ENCODE assay signal across 16 mouse cellular contexts in the genomic region with DNA sequence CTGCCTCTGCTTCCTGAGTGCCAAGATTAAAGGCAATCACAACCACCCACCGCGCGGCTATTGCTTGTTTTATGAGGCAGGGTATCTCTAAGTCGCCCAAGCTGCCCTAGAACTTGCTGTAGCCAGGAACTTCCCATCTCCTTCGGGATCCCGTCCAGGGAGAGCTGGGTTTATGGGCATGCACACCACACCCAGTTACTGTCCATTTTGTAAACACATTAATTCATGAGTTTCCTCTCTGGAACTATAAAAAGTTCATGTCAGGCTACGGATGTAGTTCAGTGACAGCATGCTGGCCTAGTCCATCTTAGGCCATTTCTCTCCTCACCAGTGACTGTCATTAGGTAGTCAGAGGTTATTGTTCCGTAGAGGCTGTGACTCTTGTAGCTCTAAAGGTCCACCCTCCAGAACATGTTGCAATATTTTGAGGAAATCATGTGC. TPM values are rescaled to one million over a fixed set of nuclear protein-coding genes. Genes with fewer than 3 reads are reported as not detected.
DNase-seq lines count a peak whose midpoint lies in the region; ATAC-seq and TF ChIP-seq lines count a peak whose summit lies in the region.
"Had no signal": no experiment of that assay in that cellular context is flagged by ENCODE, and none has a peak within 500 bp of the region (broad histone marks: within the 10 kb centered on the region; RNA-seq: fewer than 3 reads in every experiment).

No protein-coding gene starts in this region.

- peak; percentile 39 for DNase-seq in gastrocnemius, adult 2 months
- no peak for DNase-seq in gastrocnemius, postnatal 36 days
- no peak for DNase-seq in liver
- peak; percentile 64 to 82 for DNase-seq in kidney, postnatal 25 days
- DNase-seq in lung, postnatal 36 days, result peak; percentile 76
- no peak for DNase-seq in testis, postnatal 14 days (ENCODE audit: low spot score)
- DNase-seq in right cerebral cortex, adult 2 months (ENCODE audit: low spot score in 2 of 2), result no peak
- DNase-seq: B cell, adult 2 months; cerebellum, postnatal 25 days had no signal

- intact Hi-C loops in gastrocnemius, adult 2 months (cut with DNase I), result no loop called here
- intact Hi-C loops in gastrocnemius, postnatal 36 days (cut with DNase I), result no loop called here

- peaks cover 38% of the 10 kb centered on the region for H3K4me1 ChIP-seq in liver, embryonic 12.5 days
- H3K4me1 ChIP-seq: midbrain, embryonic 13.5 days had no signal

- WGBS in liver, embryonic 12.5 days (ENCODE audit: insufficient replicate concordance), result 74% methylated on average over 8 of the region's 8 CpGs

- H3K9ac ChIP-seq in liver, embryonic 12.5 days, result no peak overlapping the region
- H3K9ac ChIP-seq: heart, embryonic 13.5 days; midbrain, embryonic 13.5 days had no signal

- peaks cover 9% of the 10 kb centered on the region for H3K27me3 ChIP-seq in liver, embryonic 12.5 days (replicated peaks)
- H3K27me3 ChIP-seq: heart, embryonic 13.5 days; midbrain, embryonic 13.5 days had no signal

- peaks cover 6% of the 10 kb centered on the region; the same call in 1 of the 2 replicates for H3K9me3 ChIP-seq in liver, embryonic 12.5 days (replicated peaks)

- no peaks in the 10 kb centered on the region for H3K36me3 ChIP-seq in liver, embryonic 12.5 days
- H3K36me3 ChIP-seq: embryonic facial prominence, embryonic 10.5 days; midbrain, embryonic 13.5 days had no signal

- TF ChIP-seq CTCF in gastrocnemius, adult 2 months (IDR thresholded peaks at IDR 0.05), result no peak

- H3K27ac ChIP-seq in gastrocnemius, adult 2 months, result peak overlapping the region; percentile 46
- H3K27ac ChIP-seq in liver, embryonic 12.5 days, result peak overlapping the region; percentile 45; the same call in 1 of the 2 replicates
- H3K27ac ChIP-seq: embryonic facial prominence, embryonic 10.5 days; heart, embryonic 13.5 days; layer of hippocampus, adult 2 months; midbrain, embryonic 13.5 days had no signal

- H3K4me3 ChIP-seq in gastrocnemius, adult 2 months, result no peak overlapping the region
- no peak overlapping the region for H3K4me3 ChIP-seq in liver, embryonic 12.5 days
- H3K4me3 ChIP-seq: embryonic facial prominence, embryonic 10.5 days; erythroblast, embryonic 14.5 days; heart, embryonic 13.5 days; layer of hippocampus, adult 2 months; midbrain, embryonic 13.5 days had no signal

- H3K4me2 ChIP-seq in liver, embryonic 12.5 days, result no peak overlapping the region
- H3K4me2 ChIP-seq: heart, embryonic 13.5 days; midbrain, embryonic 13.5 days had no signal

- ATAC-seq in liver, embryonic 12.5 days, result no peak
- ATAC-seq: forebrain, embryonic 16.5 days; midbrain, embryonic 13.5 days had no signal

RNA-seq across cellular contexts. Expression of a gene that starts 34.8 kb away (rescaled TPM):
- total RNA-seq in gastrocnemius, adult 2 months (2021), result 100 to 1,000 TPM; 274 to 394 TPM
- total RNA-seq in gastrocnemius, postnatal 36 days (2021), result 100 to 1,000 TPM; 287 to 314 TPM
- 2.7 and 3.4 TPM in 2 replicates for polyA plus RNA-seq in liver, embryonic 12.5 days (2016; fragmentation: Nextera tagmentation; extraction: Ambion mirVana)
- polyA plus RNA-seq: embryonic facial prominence, embryonic 10.5 days; forebrain, embryonic 16.5 days; midbrain, embryonic 13.5 days had no signal

RNA-seq across cellular contexts. Expression of a gene that starts 47.5 kb away (rescaled TPM):
- 1 to 10 TPM; 2.6 to 7.6 TPM for total RNA-seq in gastrocnemius, adult 2 months (2021)
- 1 to 10 TPM; 4.2 to 5.5 TPM for total RNA-seq in gastrocnemius, postnatal 36 days (2021)
- 15.8 and 16.7 TPM in 2 replicates for polyA plus RNA-seq in liver, embryonic 12.5 days (2016; fragmentation: Nextera tagmentation; extraction: Ambion mirVana)

RNA-seq across cellular contexts. Expression of a gene that starts 52.8 kb away (rescaled TPM):
- 1 to 10 TPM; 2.2 to 3.0 TPM for total RNA-seq in gastrocnemius, adult 2 months (2021)
- 1 to 10 TPM; 2.8 to 3.6 TPM for total RNA-seq in gastrocnemius, postnatal 36 days (2021)
- 7.3 and 7.6 TPM in 2 replicates for polyA plus RNA-seq in liver, embryonic 12.5 days (2016; fragmentation: Nextera tagmentation; extraction: Ambion mirVana)

Comparison
In these comparisons a context has a peak if more than half of its experiments do, and no peak if none do; other contexts are left out.
1. DNase-seq: peak in gastrocnemius, adult 2 months (single experiment), kidney, postnatal 25 days (2 of 2) and lung, postnatal 36 days (single experiment); none in gastrocnemius, postnatal 36 days (0 of 2), liver (single experiment), testis, postnatal 14 days (single experiment) and right cerebral cortex, adult 2 months (0 of 2).